Mouse (Mus musculus): ENCODE data around the gene Anpep. TPM values are rescaled to one million over a fixed set of nuclear protein-coding genes. Genes with fewer than 3 reads are reported as not detected.

Anpep gene
- polyA plus RNA-seq, 1 experiment from 2014 or later, result 2.8 TPM

DNA sequence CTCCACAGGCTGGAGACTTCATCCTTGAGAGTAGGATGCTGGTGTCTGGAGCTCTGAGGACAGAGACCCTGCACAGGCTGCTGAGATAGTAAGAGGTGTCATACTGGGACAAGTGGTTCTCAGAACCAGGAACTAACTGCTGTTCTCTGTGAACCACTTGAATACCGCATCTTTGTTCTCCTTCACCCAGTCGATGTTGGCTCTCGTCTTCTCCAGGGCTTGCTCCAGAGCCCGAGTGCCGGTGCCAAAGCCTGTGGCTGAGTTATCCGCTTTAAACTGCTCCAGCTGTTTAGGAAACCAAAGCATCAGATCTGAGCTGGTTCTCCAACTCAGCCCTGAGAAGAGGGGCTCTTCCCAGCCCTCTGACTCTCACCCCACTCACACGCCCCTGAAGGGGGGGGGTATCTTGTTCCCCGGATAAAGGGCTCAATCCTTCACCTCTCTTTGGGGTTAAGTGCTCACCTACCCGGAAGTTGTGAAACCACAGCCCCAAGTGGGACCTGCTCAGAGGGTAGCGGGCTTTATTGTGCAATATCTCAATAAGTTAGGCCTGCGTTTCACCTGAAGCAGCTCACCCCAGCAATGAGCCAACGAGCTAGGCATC is 38.7 kb downstream of the Anpep start:
- no peaks in the 10 kb centered on the region; the same call in 1 of the 2 replicates for H3K9me3 ChIP-seq
- H3K4me3 ChIP-seq, result no peak overlapping the region
- no peak for DNase-seq (ENCODE audit: extremely low spot score, low spot score)
- H3K4me1 ChIP-seq, result peaks cover 26% of the 10 kb centered on the region
- no peak overlapping the region for H3K27ac ChIP-seq
- H3K36me3 ChIP-seq (replicated peaks), result no peaks in the 10 kb centered on the region
- 88% methylated on average over 12 of the region's 12 CpGs for WGBS
- peaks cover 40% of the 10 kb centered on the region for H3K27me3 ChIP-seq (ENCODE audit: poor library complexity, severe bottlenecking)

DNA sequence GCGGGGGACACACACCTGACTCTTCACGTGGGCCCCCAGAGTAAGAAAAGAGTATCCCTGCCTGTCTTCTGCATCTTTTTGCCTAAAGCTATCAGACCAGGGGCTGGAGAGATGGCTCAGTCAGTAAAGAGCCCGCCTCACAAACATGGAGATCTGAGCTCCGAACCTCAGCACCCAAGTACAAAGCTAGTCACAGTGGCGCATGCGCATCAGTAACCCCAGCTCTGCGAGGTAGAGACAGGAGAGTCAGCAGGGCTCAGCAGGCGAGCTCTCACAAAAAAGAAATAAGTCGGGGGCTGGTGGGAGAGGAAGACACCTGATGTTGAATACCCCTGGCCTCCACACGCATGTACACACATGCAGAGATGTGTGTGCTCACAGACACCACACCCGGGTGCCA is 40.9 kb downstream of the Anpep start:
- no peak overlapping the region for H3K4me3 ChIP-seq
- H3K27ac ChIP-seq, result 0 out of 2 replicates have a peak overlapping the region, but pooled peaks have one; percentile 3
- H3K27me3 ChIP-seq (ENCODE audit: poor library complexity, severe bottlenecking), result peaks cover 47% of the 10 kb centered on the region
- no peak for DNase-seq (ENCODE audit: extremely low spot score, low spot score)
- H3K4me1 ChIP-seq, result peaks cover 26% of the 10 kb centered on the region
- H3K9me3 ChIP-seq, result no peaks in the 10 kb centered on the region; the same call in 1 of the 2 replicates
- no peaks in the 10 kb centered on the region for H3K36me3 ChIP-seq (replicated peaks)
- 43% methylated on average over 11 of the region's 11 CpGs for WGBS

- peaks cover 47% of the 10 kb centered on the region for H3K27me3 ChIP-seq (ENCODE audit: poor library complexity, severe bottlenecking)
- 50% methylated on average over 4 of the region's 4 CpGs for WGBS
- no peak overlapping the region for H3K4me3 ChIP-seq
- peaks cover 26% of the 10 kb centered on the region for H3K4me1 ChIP-seq
- H3K27ac ChIP-seq, result no peak overlapping the region
- H3K9me3 ChIP-seq, result no peaks in the 10 kb centered on the region; the same call in 1 of the 2 replicates
- no peak for DNase-seq (ENCODE audit: extremely low spot score, low spot score)
- H3K36me3 ChIP-seq (replicated peaks), result no peaks in the 10 kb centered on the region
These were observed 41.3 kb downstream of the Anpep start for GRCm38 (mm10) chr7:79819515-79819914.

GRCm38 (mm10) chr7:79818321-79818720 is 42.5 kb downstream of the Anpep start:
- WGBS, result 3% methylated on average over 6 of the region's 6 CpGs
- Histone ChIP-seq H3K27me3 (ENCODE audit: poor library complexity, severe bottlenecking) (peaks cover 47% of the 10 kb centered on the region), H3K4me1 (peaks cover 26% of the 10 kb centered on the region), H3K36me3 (replicated peaks) (no peaks in the 10 kb centered on the region), H3K4me3 (no peak overlapping the region), H3K9me3 (no peaks in the 10 kb centered on the region), H3K27ac (no peak overlapping the region)
- no peak for DNase-seq (ENCODE audit: extremely low spot score, low spot score)

DNA sequence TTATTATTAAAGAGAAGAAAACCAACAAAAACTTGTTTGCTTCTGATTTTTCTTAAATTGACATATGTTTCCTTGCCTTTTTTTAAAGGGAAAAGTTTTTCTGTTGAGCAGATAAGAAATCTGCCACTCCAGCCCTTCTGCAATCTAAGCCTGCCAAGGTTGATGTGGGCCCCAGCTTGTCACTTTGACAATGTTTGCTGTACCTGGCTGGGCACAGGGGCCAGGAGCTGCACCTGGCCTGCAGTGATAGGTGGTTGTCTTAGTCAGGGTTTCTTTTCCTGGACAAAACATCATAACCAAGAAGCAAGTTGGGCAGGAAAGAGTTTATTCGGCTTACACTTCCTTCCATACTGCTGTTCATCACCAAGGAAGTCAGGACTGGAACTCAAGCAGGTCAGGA is 47.5 kb downstream of the Anpep start:
- WGBS, result 90% methylated on average over 1 of the region's 1 CpGs
- H3K4me3 ChIP-seq, result no peak overlapping the region
- peaks cover 13% of the 10 kb centered on the region for H3K4me1 ChIP-seq
- H3K27me3 ChIP-seq (ENCODE audit: poor library complexity, severe bottlenecking), result peaks cover 56% of the 10 kb centered on the region
- no peaks in the 10 kb centered on the region for H3K9me3 ChIP-seq
- no peak for DNase-seq (ENCODE audit: extremely low spot score, low spot score)
- no peaks in the 10 kb centered on the region for H3K36me3 ChIP-seq (replicated peaks)
- H3K27ac ChIP-seq, result no peak overlapping the region

GRCm38 (mm10) chr7:79810611-79811506 is 50.0 kb downstream of the Anpep start, which contains the start of gene Mesp2:
Gene Mesp2 (plus strand): TSS chr7:79810727.
- H3K4me3 ChIP-seq, result peak within 1 kb of the TSS; percentile 44
- H3K36me3 ChIP-seq (replicated peaks), result no peaks in the 10 kb centered on the region
- peaks cover 38% of the 10 kb centered on the region for H3K27me3 ChIP-seq (ENCODE audit: poor library complexity, severe bottlenecking)
- no peaks in the 10 kb centered on the region for H3K9me3 ChIP-seq
- peak; percentile 63 for DNase-seq (ENCODE audit: extremely low spot score, low spot score)
- H3K4me1 ChIP-seq, result peaks cover 9% of the 10 kb centered on the region
- peak within 1 kb of the TSS; percentile 60 for H3K27ac ChIP-seq
- WGBS, result 23% methylated on average over 71 of the region's 71 CpGs

- WGBS, result 85% methylated on average over 7 of the region's 7 CpGs
- peaks cover 38% of the 10 kb centered on the region for H3K27me3 ChIP-seq (ENCODE audit: poor library complexity, severe bottlenecking)
These were observed 52.3 kb downstream of the Anpep start for GRCm38 (mm10) chr7:79808561-79808960.

GRCm38 (mm10) chr7:79803887-79804286 is 57.0 kb downstream of the Anpep start:
- no peak for DNase-seq (ENCODE audit: extremely low spot score, low spot score)
- H3K4me3 ChIP-seq, result no peak overlapping the region
- peaks cover 22% of the 10 kb centered on the region for H3K4me1 ChIP-seq
- H3K9me3 ChIP-seq, result no peaks in the 10 kb centered on the region
- H3K27ac ChIP-seq, result no peak overlapping the region
- H3K27me3 ChIP-seq (ENCODE audit: poor library complexity, severe bottlenecking), result peaks cover 13% of the 10 kb centered on the region; the same call in 1 of the 2 replicates
- 87% methylated on average over 2 of the region's 2 CpGs for WGBS
- H3K36me3 ChIP-seq (replicated peaks), result no peaks in the 10 kb centered on the region

More at GRCm38 (mm10) chr7:79808561-79808960, 52.3 kb downstream of the Anpep start:
- H3K36me3 ChIP-seq (replicated peaks), result no peaks in the 10 kb centered on the region
- DNase-seq (ENCODE audit: extremely low spot score, low spot score), result no peak
- H3K9me3 ChIP-seq, result no peaks in the 10 kb centered on the region
- H3K27ac ChIP-seq, result no peak overlapping the region
- no peak overlapping the region for H3K4me3 ChIP-seq
- peaks cover 9% of the 10 kb centered on the region for H3K4me1 ChIP-seq

GRCm38 (mm10) chr7:79802037-79802436 is 58.8 kb downstream of the Anpep start:
- Histone ChIP-seq H3K4me1 (peaks cover 37% of the 10 kb centered on the region), H3K4me3 (no peak overlapping the region), H3K9me3 (no peaks in the 10 kb centered on the region), H3K27me3 (ENCODE audit: poor library complexity, severe bottlenecking) (peaks cover 31% of the 10 kb centered on the region), H3K36me3 (replicated peaks) (no peaks in the 10 kb centered on the region), H3K27ac (no peak overlapping the region; the same call in 1 of the 2 replicates)
- 73% methylated on average over 5 of the region's 5 CpGs for WGBS
- no peak for DNase-seq (ENCODE audit: extremely low spot score, low spot score)

- peaks cover 39% of the 10 kb centered on the region for H3K4me1 ChIP-seq
- H3K27ac ChIP-seq, result no peak overlapping the region; the same call in 1 of the 2 replicates
- H3K4me3 ChIP-seq, result no peak overlapping the region
- peaks cover 37% of the 10 kb centered on the region for H3K27me3 ChIP-seq (ENCODE audit: poor library complexity, severe bottlenecking)
- no peaks in the 10 kb centered on the region for H3K9me3 ChIP-seq
- no peaks in the 10 kb centered on the region for H3K36me3 ChIP-seq (replicated peaks)
- 79% methylated on average over 11 of the region's 11 CpGs for WGBS
- no peak for DNase-seq (ENCODE audit: extremely low spot score, low spot score)
These were observed 59.5 kb downstream of the Anpep start for GRCm38 (mm10) chr7:79801391-79801790.

DNA sequence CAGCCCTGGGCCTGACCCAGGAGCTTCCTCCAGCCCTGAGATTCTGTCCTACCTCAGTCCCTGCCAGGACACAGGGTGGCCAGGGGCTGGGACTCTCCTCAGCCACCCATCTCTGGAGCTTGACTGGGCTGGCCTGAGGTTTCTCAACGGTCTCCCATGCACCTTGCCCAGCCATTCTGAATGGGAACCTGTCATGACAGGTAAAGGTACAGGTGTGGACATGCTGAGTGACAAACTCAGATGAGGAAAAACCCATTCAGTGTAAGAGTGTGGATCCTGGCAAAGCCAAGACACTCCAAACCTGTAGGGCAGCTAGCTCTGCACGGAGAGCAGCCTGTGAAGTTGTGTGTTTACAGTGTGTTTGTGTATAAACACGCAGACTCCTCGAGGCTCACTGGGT is 60.5 kb downstream of the Anpep start:
- DNase-seq (ENCODE audit: extremely low spot score, low spot score), result no peak
- Histone ChIP-seq H3K4me3 (no peak overlapping the region), H3K9me3 (no peaks in the 10 kb centered on the region), H3K36me3 (replicated peaks) (no peaks in the 10 kb centered on the region), H3K4me1 (peaks cover 39% of the 10 kb centered on the region), H3K27ac (no peak overlapping the region), H3K27me3 (ENCODE audit: poor library complexity, severe bottlenecking) (peaks cover 47% of the 10 kb centered on the region)
- WGBS, result 87% methylated on average over 4 of the region's 4 CpGs

DNA sequence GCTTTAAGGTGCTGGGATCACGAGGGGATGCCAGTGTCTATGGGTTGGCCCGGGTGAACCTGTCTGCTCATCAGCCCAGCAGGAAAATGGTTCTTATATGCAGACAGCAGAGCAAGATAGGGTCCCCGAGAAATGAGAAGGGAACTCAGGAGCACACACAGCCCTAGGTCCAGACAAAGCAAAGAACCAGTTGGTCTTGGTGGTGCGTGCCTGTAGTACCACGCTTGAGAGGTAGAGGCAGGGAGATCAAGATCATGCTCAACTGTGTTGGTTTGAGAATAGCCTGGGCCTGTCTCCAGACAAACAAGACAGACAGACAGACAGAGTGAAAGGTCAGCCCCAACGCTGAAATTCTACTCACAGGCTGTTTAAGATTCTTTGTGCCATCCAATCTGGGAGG is 61.4 kb downstream of the Anpep start:
- Histone ChIP-seq H3K36me3 (replicated peaks) (no peaks in the 10 kb centered on the region), H3K4me1 (peaks cover 39% of the 10 kb centered on the region), H3K4me3 (no peak overlapping the region), H3K27ac (no peak overlapping the region), H3K9me3 (no peaks in the 10 kb centered on the region), H3K27me3 (ENCODE audit: poor library complexity, severe bottlenecking) (peaks cover 55% of the 10 kb centered on the region)
- 74% methylated on average over 6 of the region's 6 CpGs for WGBS
- DNase-seq (ENCODE audit: extremely low spot score, low spot score), result no peak

- peaks cover 60% of the 10 kb centered on the region for H3K27me3 ChIP-seq (ENCODE audit: poor library complexity, severe bottlenecking)
- H3K4me3 ChIP-seq, result no peak overlapping the region
- no peak overlapping the region for H3K27ac ChIP-seq
- H3K36me3 ChIP-seq (replicated peaks), result no peaks in the 10 kb centered on the region
- H3K9me3 ChIP-seq, result no peaks in the 10 kb centered on the region
- DNase-seq (ENCODE audit: extremely low spot score, low spot score), result peak; percentile 79
- peaks cover 39% of the 10 kb centered on the region for H3K4me1 ChIP-seq
- 4% methylated on average over 8 of the region's 8 CpGs for WGBS
These were observed 61.8 kb downstream of the Anpep start for GRCm38 (mm10) chr7:79799048-79799447.
